Mouse (Mus musculus): ENCODE measurements at regions not wholly inside any gene's neighbourhood (a gene's known extent, or its start where the extent isn't known, plus 50 kb on each side); places are given as distances from the start of the nearest gene placed in this dataset.

GRCm38 (mm10) chr11:63211501-63211900 lies 82.7 kb downstream of the Pmp22 start:
- H3K4me1 ChIP-seq (ENCODE audit: control insufficient read depth, insufficient read depth, insufficient read length, low read length): no peaks in the 10 kb centered on the region
- no peak overlapping the region for H3K4me3 ChIP-seq (ENCODE audit: insufficient read depth, low read depth, low read length)
- no peak overlapping the region for H3K27ac ChIP-seq (replicated peaks; ENCODE audit: low read depth, low read length)

- no peak overlapping the region for H3K27ac ChIP-seq (replicated peaks; ENCODE audit: low read depth, low read length)
- H3K4me3 ChIP-seq (ENCODE audit: insufficient read depth, low read depth, low read length): no peak overlapping the region
- no peaks in the 10 kb centered on the region for H3K4me1 ChIP-seq (ENCODE audit: control insufficient read depth, insufficient read depth, insufficient read length, low read length)
These were observed 84.3 kb downstream of the Pmp22 start for GRCm38 (mm10) chr11:63213043-63213442.

GRCm38 (mm10) chr11:63213901-63214425 lies 85.2 kb downstream of the Pmp22 start:
- Histone ChIP-seq H3K4me3 (ENCODE audit: insufficient read depth, low read depth, low read length) (no peak overlapping the region), H3K4me1 (ENCODE audit: control insufficient read depth, insufficient read depth, insufficient read length, low read length) (no peaks in the 10 kb centered on the region), H3K27ac (replicated peaks; ENCODE audit: low read depth, low read length) (no peak overlapping the region)

- no peaks in the 10 kb centered on the region for H3K4me1 ChIP-seq (ENCODE audit: control insufficient read depth, insufficient read depth, insufficient read length, low read length)
- no peak overlapping the region for H3K27ac ChIP-seq (replicated peaks; ENCODE audit: low read depth, low read length)
These were observed 87.2 kb downstream of the Pmp22 start for GRCm38 (mm10) chr11:63215993-63216392.

GRCm38 (mm10) chr11:63217049-63217448 lies 88.3 kb downstream of the Pmp22 start:
- H3K4me1 ChIP-seq (ENCODE audit: control insufficient read depth, insufficient read depth, insufficient read length, low read length): no peaks in the 10 kb centered on the region
- H3K27ac ChIP-seq (replicated peaks; ENCODE audit: low read depth, low read length): no peak overlapping the region
- H3K4me3 ChIP-seq (ENCODE audit: insufficient read depth, low read depth, low read length): no peak overlapping the region

More at GRCm38 (mm10) chr11:63215993-63216392, 87.2 kb downstream of the Pmp22 start:
- H3K4me3 ChIP-seq (ENCODE audit: insufficient read depth, low read depth, low read length): no peak overlapping the region

- no peaks in the 10 kb centered on the region for H3K4me1 ChIP-seq (ENCODE audit: control insufficient read depth, insufficient read depth, insufficient read length, low read length)
- no peak overlapping the region for H3K27ac ChIP-seq (replicated peaks; ENCODE audit: low read depth, low read length)
- H3K4me3 ChIP-seq (ENCODE audit: insufficient read depth, low read depth, low read length): no peak overlapping the region
These were observed 97.7 kb downstream of the Pmp22 start for GRCm38 (mm10) chr11:63226471-63226870.

- H3K27ac ChIP-seq (replicated peaks; ENCODE audit: low read depth, low read length): no peak overlapping the region
- no peak overlapping the region for H3K4me3 ChIP-seq (ENCODE audit: insufficient read depth, low read depth, low read length)
- no peaks in the 10 kb centered on the region for H3K4me1 ChIP-seq (ENCODE audit: control insufficient read depth, insufficient read depth, insufficient read length, low read length)
These were observed 102.0 kb downstream of the Pmp22 start for GRCm38 (mm10) chr11:63230786-63231185.

GRCm38 (mm10) chr11:63233172-63233966 lies 104.6 kb downstream of the Pmp22 start:
- Histone ChIP-seq H3K4me3 (ENCODE audit: insufficient read depth, low read depth, low read length) (no peak overlapping the region), H3K27ac (replicated peaks; ENCODE audit: low read depth, low read length) (no peak overlapping the region)

GRCm38 (mm10) chr11:63234481-63234880 lies 105.7 kb downstream of the Pmp22 start:
- no peaks in the 10 kb centered on the region for H3K4me1 ChIP-seq (ENCODE audit: control insufficient read depth, insufficient read depth, insufficient read length, low read length)
- H3K27ac ChIP-seq (replicated peaks; ENCODE audit: low read depth, low read length): no peak overlapping the region
- H3K4me3 ChIP-seq (ENCODE audit: insufficient read depth, low read depth, low read length): no peak overlapping the region

More at GRCm38 (mm10) chr11:63233172-63233966, 104.6 kb downstream of the Pmp22 start:
- no peaks in the 10 kb centered on the region for H3K4me1 ChIP-seq (ENCODE audit: control insufficient read depth, insufficient read depth, insufficient read length, low read length)

GRCm38 (mm10) chr11:63238655-63239054 lies 109.9 kb downstream of the Pmp22 start:
- H3K4me1 ChIP-seq (ENCODE audit: control insufficient read depth, insufficient read depth, insufficient read length, low read length): no peaks in the 10 kb centered on the region
- H3K27ac ChIP-seq (replicated peaks; ENCODE audit: low read depth, low read length): no peak overlapping the region
- H3K4me3 ChIP-seq (ENCODE audit: insufficient read depth, low read depth, low read length): no peak overlapping the region

- no peaks in the 10 kb centered on the region; the same call in 1 of the 2 replicates for H3K4me1 ChIP-seq (ENCODE audit: control insufficient read depth, insufficient read depth, insufficient read length, low read length)
- no peak overlapping the region for H3K27ac ChIP-seq (replicated peaks; ENCODE audit: low read depth, low read length)
- H3K4me3 ChIP-seq (ENCODE audit: insufficient read depth, low read depth, low read length): no peak overlapping the region
These were observed 115.2 kb downstream of the Pmp22 start for GRCm38 (mm10) chr11:63243906-63244416.

- Histone ChIP-seq H3K4me3 (ENCODE audit: insufficient read depth, low read depth, low read length) (no peak overlapping the region), H3K4me1 (ENCODE audit: control insufficient read depth, insufficient read depth, insufficient read length, low read length) (no peaks in the 10 kb centered on the region; the same call in none of the 2 replicates), H3K27ac (replicated peaks; ENCODE audit: low read depth, low read length) (no peak overlapping the region)
These were observed 116.3 kb downstream of the Pmp22 start for GRCm38 (mm10) chr11:63245041-63245440.

GRCm38 (mm10) chr11:63246052-63246661 lies 117.4 kb downstream of the Pmp22 start:
- Histone ChIP-seq H3K4me1 (ENCODE audit: control insufficient read depth, insufficient read depth, insufficient read length, low read length) (peaks cover 3% of the 10 kb centered on the region), H3K27ac (replicated peaks; ENCODE audit: low read depth, low read length) (no peak overlapping the region), H3K4me3 (ENCODE audit: insufficient read depth, low read depth, low read length) (no peak overlapping the region)

- Histone ChIP-seq H3K4me1 (ENCODE audit: control insufficient read depth, insufficient read depth, insufficient read length, low read length) (peaks cover 3% of the 10 kb centered on the region; the same call in 1 of the 2 replicates), H3K27ac (replicated peaks; ENCODE audit: low read depth, low read length) (no peak overlapping the region), H3K4me3 (ENCODE audit: insufficient read depth, low read depth, low read length) (no peak overlapping the region)
These were observed 123.5 kb downstream of the Pmp22 start for GRCm38 (mm10) chr11:63252012-63252856.
